Mouse (Mus musculus): ENCODE measurements around the gene Hspa2.
A peak's percentile ranks its signal among the peaks of the same experiment; 100 is the strongest.

Gene Hspa2

GRCm38 (mm10) chr12:76403886-76404537 lies at the start of gene Hspa2:
Hspa2 (plus strand) TSS chr12:76404176.
- DNase-seq (ENCODE audit: low spot score), result peak; percentile 100

GRCm38 (mm10) chr12:76360868-76361267 lies 43.1 kb upstream of the Hspa2 start:
- DNase-seq (ENCODE audit: low spot score), result no peak

- no peak for DNase-seq (ENCODE audit: low spot score)
These were observed 42.3 kb upstream of the Hspa2 start for GRCm38 (mm10) chr12:76361405-76362302.

- DNase-seq (ENCODE audit: low spot score), result no peak
These were observed 41.7 kb upstream of the Hspa2 start for GRCm38 (mm10) chr12:76362303-76362676.

GRCm38 (mm10) chr12:76366276-76366675 lies 37.7 kb upstream of the Hspa2 start:
- DNase-seq (ENCODE audit: low spot score), result no peak

- peak; percentile 55 for DNase-seq (ENCODE audit: low spot score)
These were observed 36.6 kb upstream of the Hspa2 start for GRCm38 (mm10) chr12:76367096-76367995.

GRCm38 (mm10) chr12:76368201-76368789 lies 35.7 kb upstream of the Hspa2 start:
- no peak for DNase-seq (ENCODE audit: low spot score)

- peak; percentile 75 for DNase-seq (ENCODE audit: low spot score)
These were observed 35.2 kb upstream of the Hspa2 start for GRCm38 (mm10) chr12:76368790-76369205.

GRCm38 (mm10) chr12:76369206-76369977 lies 34.6 kb upstream of the Hspa2 start, which contains the start of gene Zbtb25:
Zbtb25 (minus strand) TSS chr12:76369602.
- DNase-seq (ENCODE audit: low spot score), result peak; percentile 96

- peak; percentile 88 for DNase-seq (ENCODE audit: low spot score)
These were observed 33.8 kb upstream of the Hspa2 start, which contains the start of gene Zbtb1 for GRCm38 (mm10) chr12:76369978-76370830. Zbtb1 (plus strand) TSS chr12:76370266.

GRCm38 (mm10) chr12:76370831-76371571 lies 33.0 kb upstream of the Hspa2 start:
- DNase-seq (ENCODE audit: low spot score), result peak; percentile 79

- DNase-seq (ENCODE audit: low spot score), result no peak
These were observed 31.9 kb upstream of the Hspa2 start for GRCm38 (mm10) chr12:76372046-76372445.

GRCm38 (mm10) chr12:76372881-76373818 lies 30.8 kb upstream of the Hspa2 start:
- peak; percentile 38 for DNase-seq (ENCODE audit: low spot score)

- no peak for DNase-seq (ENCODE audit: low spot score)
These were observed 30.0 kb upstream of the Hspa2 start for GRCm38 (mm10) chr12:76373991-76374390.

GRCm38 (mm10) chr12:76374911-76375310 lies 29.1 kb upstream of the Hspa2 start:
- no peak for DNase-seq (ENCODE audit: low spot score)

- DNase-seq (ENCODE audit: low spot score), result no peak
These were observed 28.5 kb upstream of the Hspa2 start for GRCm38 (mm10) chr12:76375506-76375905.

- DNase-seq (ENCODE audit: low spot score), result no peak
These were observed 27.3 kb upstream of the Hspa2 start for GRCm38 (mm10) chr12:76376649-76377048.

GRCm38 (mm10) chr12:76377059-76377458 lies 26.9 kb upstream of the Hspa2 start:
- DNase-seq (ENCODE audit: low spot score), result no peak

Data from MN1 (cell line).